Mouse (Mus musculus) inflammation-experienced regulatory T-cells, adult 6 months (primary cell): ENCODE measurements at regions not wholly inside any gene's neighbourhood (a gene's known extent, or its start where the extent isn't known, plus 50 kb on each side); places are given as distances from the start of the nearest gene placed in this dataset.
"Not testable (repeated sequence)": the region's sequence is repeated elsewhere in the genome, so short reads cannot be mapped to it uniquely, and the experiment has no call there.

ENCODE experiments used
- ATAC-seq: one replicate; pipeline ENCODE4 v1.8.0; 2017

GRCm38 (mm10) chr17:4576883-4577282 lies 417.2 kb upstream of the Arid1b start:
- ATAC-seq, result no peak

GRCm38 (mm10) chr17:4581851-4582250 lies 412.3 kb upstream of the Arid1b start:
- no peak for ATAC-seq

- ATAC-seq, result no peak
Observed at GRCm38 (mm10) chr17:4610481-4610880, 383.7 kb upstream of the Arid1b start.

GRCm38 (mm10) chr17:4610993-4611392 lies 383.1 kb upstream of the Arid1b start:
- no peak for ATAC-seq

GRCm38 (mm10) chr17:4611711-4612110 lies 382.4 kb upstream of the Arid1b start:
- no peak for ATAC-seq

- no peak for ATAC-seq
Observed at GRCm38 (mm10) chr17:4612136-4612535, 382.0 kb upstream of the Arid1b start.

GRCm38 (mm10) chr17:4612741-4613140 lies 381.4 kb upstream of the Arid1b start:
- no peak for ATAC-seq

GRCm38 (mm10) chr17:4620361-4620760 lies 373.8 kb upstream of the Arid1b start:
- no peak for ATAC-seq

GRCm38 (mm10) chr17:4626126-4626525 lies 368.0 kb upstream of the Arid1b start:
- ATAC-seq, result not testable (repeated sequence)

GRCm38 (mm10) chr17:4627542-4627941 lies 366.6 kb upstream of the Arid1b start:
- no peak for ATAC-seq

- no peak for ATAC-seq
Observed at GRCm38 (mm10) chr17:4631122-4631521, 363.0 kb upstream of the Arid1b start.

GRCm38 (mm10) chr17:4632506-4632905 lies 361.6 kb upstream of the Arid1b start:
- no peak for ATAC-seq

GRCm38 (mm10) chr17:4633771-4634170 lies 360.4 kb upstream of the Arid1b start:
- ATAC-seq, result no peak

- ATAC-seq, result no peak
Observed at GRCm38 (mm10) chr17:4636796-4637353, 357.3 kb upstream of the Arid1b start.

- ATAC-seq, result no peak
Observed at GRCm38 (mm10) chr17:4639531-4639930, 354.6 kb upstream of the Arid1b start.

GRCm38 (mm10) chr17:4640555-4640954 lies 353.6 kb upstream of the Arid1b start:
- ATAC-seq, result no peak

- no peak for ATAC-seq
Observed at GRCm38 (mm10) chr17:4641166-4641565, 353.0 kb upstream of the Arid1b start.

GRCm38 (mm10) chr17:4642046-4642445 lies 352.1 kb upstream of the Arid1b start:
- no peak for ATAC-seq

GRCm38 (mm10) chr17:4643343-4643742 lies 350.8 kb upstream of the Arid1b start:
- no peak for ATAC-seq

GRCm38 (mm10) chr17:4648603-4649002 lies 345.5 kb upstream of the Arid1b start:
- ATAC-seq, result no peak

GRCm38 (mm10) chr17:4654221-4654620 lies 339.9 kb upstream of the Arid1b start:
- no peak for ATAC-seq

GRCm38 (mm10) chr17:4661996-4662395 lies 332.1 kb upstream of the Arid1b start:
- no peak for ATAC-seq

GRCm38 (mm10) chr17:4668511-4668910 lies 325.6 kb upstream of the Arid1b start:
- ATAC-seq, result no peak

- ATAC-seq, result no peak
Observed at GRCm38 (mm10) chr17:4673271-4673670, 320.9 kb upstream of the Arid1b start.

- ATAC-seq, result no peak
Observed at GRCm38 (mm10) chr17:4706421-4706820, 287.7 kb upstream of the Arid1b start.
